In genomic region chrX:56703965-56704562, GRCm38 (mm10) we compare ENCODE assay signal across 15 mouse cellular contexts.
"Had no signal": no experiment of that assay in that cellular context is flagged by ENCODE, and none has a peak within 500 bp of the region (broad histone marks: within the 10 kb centered on the region; RNA-seq: fewer than 3 reads in every experiment).

No protein-coding gene starts in this region.

- ATAC-seq: midbrain, embryonic 13.5 days; midbrain, embryonic 16.5 days had no signal

- H3K4me2 ChIP-seq: liver, embryonic 13.5 days; lung, embryonic 14.5 days; midbrain, embryonic 13.5 days had no signal

- H3K27me3 ChIP-seq: liver, embryonic 13.5 days; midbrain, embryonic 13.5 days had no signal

- H3K4me3 ChIP-seq: layer of hippocampus, adult 2 months; left cerebral cortex, adult 2 months; liver, embryonic 13.5 days; megakaryocyte, embryonic 14.5 days; midbrain, embryonic 10.5 days; midbrain, embryonic 13.5 days had no signal

- H3K36me3 ChIP-seq: liver, embryonic 13.5 days; midbrain, embryonic 10.5 days; midbrain, embryonic 13.5 days had no signal

- DNase-seq: kidney, adult 18-20 months; kidney, adult 9 months; kidney, postnatal 25 days; layer of hippocampus, adult 9-11 months; liver, embryonic 13.5 days; lung, embryonic 14.5 days; thymus, adult 2 months; thymus, postnatal 14 days; thymus, postnatal 4 days had no signal
